Mouse (Mus musculus) thymus, adult 2 months (tissue): ENCODE data around the gene Snap47.

Experiments used
- CTCF ChIP-seq: fragments of 200-500 bp; IDR thresholded peaks from 2 replicates; pipeline ENCODE4 v1.5.1; 2012; ENCODE audit warnings: mild to moderate bottlenecking, control low read depth, low read length, moderate library complexity, borderline replicate concordance; ENCODE audit not compliant: control insufficient read depth, poor library complexity, insufficient read depth; ENCODE audit errors: extremely low read depth
- POLR2A ChIP-seq: fragments of 200-500 bp; IDR thresholded peaks from 2 replicates; pipeline ENCODE4 v1.6.1; 2012; ENCODE audit warnings: mild to moderate bottlenecking, low read length, control low read depth, moderate library complexity; ENCODE audit not compliant: control insufficient read depth, poor library complexity, insufficient read depth; ENCODE audit errors: extremely low read depth

GRCm38 (mm10) chr11:59412999-59413863 is 37.8 kb downstream of the Snap47 start:
- TF ChIP-seq POLR2A (no peak), CTCF (no peak)
